In the genomic region with DNA sequence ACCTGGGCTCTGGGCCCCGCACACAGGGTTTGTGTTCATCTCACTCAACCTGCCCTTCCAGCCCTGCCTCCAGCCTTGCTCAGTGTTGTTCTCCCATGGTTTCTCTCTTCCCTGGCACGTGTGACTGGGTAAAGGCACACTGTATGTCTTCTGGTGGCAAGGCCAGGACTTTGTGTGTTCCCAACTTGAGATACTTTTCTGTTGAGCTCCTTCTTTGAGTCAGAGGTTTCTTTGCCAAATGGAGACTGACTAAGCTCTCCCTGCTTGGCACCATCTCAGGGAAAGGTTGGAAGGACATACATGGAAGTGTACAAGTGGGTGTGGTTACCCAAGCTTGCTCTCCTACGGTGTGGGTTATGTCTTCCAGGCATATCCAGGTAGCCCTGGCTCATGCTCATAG, we compare ENCODE assay signal across 31 mouse cellular contexts.
DNase-seq lines count a peak whose midpoint lies in the region; ATAC-seq lines count a peak whose summit lies in the region.
"Had no signal": no experiment of that assay in that cellular context is flagged by ENCODE, and none has a peak within 500 bp of the region (broad histone marks: within the 10 kb centered on the region; RNA-seq: fewer than 3 reads in every experiment).

No protein-coding gene starts in this region.

- DNase-seq in adrenal gland, adult 2 months, result peak; percentile 80
- no peak for DNase-seq in adrenal gland, postnatal 4 days (ENCODE audit: low spot score in 2 of 2)
- DNase-seq in 3T3-L1 (ENCODE audit: low read depth, low spot score), result peak; percentile 72
- peak; percentile 32 for DNase-seq in adrenal gland, postnatal 25 days
- peak; percentile 49 for DNase-seq in gonadal fat pad, adult 2 months (ENCODE audit: low read depth)
- DNase-seq in Muller cell, postnatal 12 days (ENCODE audit: inconsistent ontology term), result no peak
- DNase-seq: cerebellum, adult 11-12 months; cerebellum, adult 9-11 months; embryo, embryonic 11 days; heart, postnatal 14 days; kidney, adult 8-10 months; kidney, postnatal 4 days; layer of hippocampus, postnatal 36 days; left cerebral cortex, postnatal 4 days; liver, embryonic 13.5 days; lung, adult 2 months; lung, postnatal 10 days; midbrain, embryonic 14.5 days; right cerebral cortex, adult 18-20 months; thymus, adult 18-20 months; thymus, postnatal 25 days had no signal

- 63% methylated on average over 3 of the region's 3 CpGs for WGBS in liver, embryonic 12.5 days (ENCODE audit: insufficient replicate concordance)

- no peak overlapping the region for H3K27ac ChIP-seq in liver, embryonic 12.5 days
- H3K27ac ChIP-seq: embryonic facial prominence, embryonic 13.5 days; forebrain, embryonic 13.5 days; kidney, postnatal 0 days; liver, embryonic 13.5 days; macrophage; stomach, postnatal 0 days had no signal

- no peaks in the 10 kb centered on the region for H3K27me3 ChIP-seq in liver, embryonic 12.5 days (replicated peaks)
- H3K27me3 ChIP-seq: embryonic facial prominence, embryonic 13.5 days; forebrain, embryonic 13.5 days; liver, embryonic 13.5 days had no signal

- ATAC-seq in liver, embryonic 12.5 days, result no peak
- ATAC-seq: activated CD4-positive, CD25-positive, alpha-beta regulatory T cell, adult 4 months; CD4-positive, CD25-positive, alpha-beta regulatory T cell, adult 4 months; forebrain, embryonic 13.5 days; intestine, embryonic 16.5 days had no signal

- H3K36me3 ChIP-seq in liver, embryonic 12.5 days, result no peaks in the 10 kb centered on the region
- H3K36me3 ChIP-seq: embryonic facial prominence, embryonic 13.5 days; liver, embryonic 13.5 days had no signal

- H3K9me3 ChIP-seq in liver, embryonic 12.5 days (replicated peaks), result no peaks in the 10 kb centered on the region
- H3K9me3 ChIP-seq: embryonic facial prominence, embryonic 13.5 days; forebrain, embryonic 13.5 days; liver, embryonic 13.5 days had no signal

- no peak overlapping the region for H3K4me2 ChIP-seq in liver, embryonic 12.5 days
- H3K4me2 ChIP-seq: embryonic facial prominence, embryonic 13.5 days; forebrain, embryonic 13.5 days; liver, embryonic 13.5 days had no signal

- no peak overlapping the region for H3K9ac ChIP-seq in liver, embryonic 12.5 days
- H3K9ac ChIP-seq: embryonic facial prominence, embryonic 13.5 days; forebrain, embryonic 13.5 days; liver, embryonic 13.5 days had no signal

- no peak overlapping the region for H3K4me3 ChIP-seq in liver, embryonic 12.5 days
- H3K4me3 ChIP-seq: embryonic facial prominence, embryonic 13.5 days; erythroblast, embryonic 14.5 days; forebrain, embryonic 13.5 days; liver, embryonic 13.5 days had no signal

- H3K4me1 ChIP-seq in liver, embryonic 12.5 days, result no peaks in the 10 kb centered on the region
- H3K4me1 ChIP-seq: liver, embryonic 13.5 days had no signal

Comparison
In these comparisons a context has a peak if more than half of its experiments do, and no peak if none do; other contexts are left out.
1. DNase-seq: peak in adrenal gland, adult 2 months (single experiment), 3T3-L1 (single experiment), adrenal gland, postnatal 25 days (single experiment) and gonadal fat pad, adult 2 months (single experiment); none in adrenal gland, postnatal 4 days (0 of 2) and Muller cell, postnatal 12 days (single experiment).